Mouse (Mus musculus) hindbrain, postnatal 0 days (tissue): Measurements from ENCODE around the gene St6galnac6. TPM values are rescaled to one million over a fixed set of nuclear protein-coding genes. Genes with fewer than 3 reads are reported as not detected.
A peak's percentile ranks its signal among the peaks of the same experiment; 100 is the strongest.

ENCODE experiments used
- ATAC-seq: fragments of 200-750 bp; cut with Nextera tagmentation; 2 replicates; pipeline ENCODE4 v1.8.0; 2017; ENCODE audit warnings: mild to moderate bottlenecking, moderate TSS enrichment, moderate library complexity
- DNase-seq: peaks from one replicate; pipeline ENCODE4 v3.0.0-alpha.2; 2015; ENCODE audit warnings: low spot score
- H3K27ac ChIP-seq: fragments of 300-500 bp; sonication (generic); 2 replicates; pipeline ENCODE4 v1.5.1; 2014; ENCODE audit warnings: mild to moderate bottlenecking
- H3K27me3 ChIP-seq: fragments of 300-500 bp; sonication (generic); 2 replicates; pipeline ENCODE4 v1.6.1; 2014; ENCODE audit warnings: low read length, mixed read lengths; ENCODE audit not compliant: insufficient read depth
- H3K36me3 ChIP-seq: fragments of 300-500 bp; sonication (generic); 2 replicates; pipeline ENCODE4 v1.6.1; 2014; ENCODE audit warnings: low read length, mixed read lengths; ENCODE audit not compliant: insufficient read depth
- H3K4me1 ChIP-seq: fragments of 300-500 bp; sonication (generic); 2 replicates; pipeline ENCODE4 v1.6.1; 2014; ENCODE audit warnings: antibody characterized with exemption, low read length, mixed read lengths; ENCODE audit not compliant: insufficient read depth
- H3K4me2 ChIP-seq: fragments of 300-500 bp; sonication (generic); 2 replicates; pipeline ENCODE4 v1.6.1; 2014; ENCODE audit warnings: low read depth, mild to moderate bottlenecking, low read length, moderate library complexity, mixed read lengths
- H3K4me3 ChIP-seq: fragments of 300-500 bp; sonication (generic); 2 replicates; pipeline ENCODE4 v1.5.1; 2014; ENCODE audit warnings: low read length
- H3K9ac ChIP-seq: fragments of 300-500 bp; sonication (generic); replicated peaks from 2 replicates; pipeline ENCODE4 v1.6.1; 2014; ENCODE audit warnings: mild to moderate bottlenecking, low read length, moderate library complexity, mixed read lengths
- H3K9me3 ChIP-seq: fragments of 300-500 bp; sonication (generic); 2 replicates; pipeline ENCODE4 v1.6.1; 2016; ENCODE audit warnings: low read length, mixed read lengths
- CTCF ChIP-seq: IDR thresholded peaks from 2 replicates; pipeline ENCODE4 v1.5.1; 2016; ENCODE audit warnings: antibody characterized with exemption, control low read depth, low read depth
- WGBS: fragments of 180-500 bp; shearing (Covaris S2); extraction: QIAGEN DNeasy Blood & Tissue Kit; methylation state at CpG from one replicate; pipeline ENCODE4 v1.1.7; 2014; 5-methylcytosine and 5-hydroxymethylcytosine counted together
- polyA plus RNA-seq: library from polyadenylated mRNA; unstranded; fragments of >200 nt; fragmentation: Nextera tagmentation; extraction: Ambion mirVana; gene quantifications from 2 replicates; pipeline ENCODE4 v1.2.1, GENCODE M21; 2015
- total RNA-seq: library from RNA; depleted of rRNA; stranded (reverse); fragments of >200 nt; gene quantifications from 2 replicates; pipeline ENCODE4 v1.2.3, GENCODE M21; 2014; rRNA removed

St6galnac6 gene
- total RNA-seq (87.0 and 114 TPM in 2 replicates), polyA plus RNA-seq (39.5 and 40.9 TPM in 2 replicates)

- 91% methylated on average over 3 of the region's 3 CpGs for WGBS
- Histone ChIP-seq H3K9ac (no peak within 1 kb of the TSS), H3K4me2 (no peak within 1 kb of the TSS), H3K27me3 (no peaks in the 10 kb centered on the region), H3K4me1 (peaks cover 6% of the 10 kb centered on the region; the same call in 1 of the 2 replicates), H3K4me3 (no peak within 1 kb of the TSS), H3K27ac (no peak within 1 kb of the TSS), H3K9me3 (no peaks in the 10 kb centered on the region), H3K36me3 (peaks cover 8% of the 10 kb centered on the region)
- ATAC-seq, result no peak
- DNase-seq, result no peak
- TF ChIP-seq CTCF, result no peak
These were observed at the start of gene St6galnac6 for GRCm38 (mm10) chr2:32599409-32599808. TSS of gene St6galnac6 (plus strand) at chr2:32599709.

GRCm38 (mm10) chr2:32549764-32550163, 49.7 kb upstream of the St6galnac6 start:
- Histone ChIP-seq H3K27me3 (no peaks in the 10 kb centered on the region), H3K36me3 (no peaks in the 10 kb centered on the region), H3K27ac (0 out of 2 replicates have a peak overlapping the region, but pooled peaks have one; percentile 8), H3K4me2 (no peak overlapping the region), H3K9ac (no peak overlapping the region), H3K4me1 (peaks cover 8% of the 10 kb centered on the region; the same call in 1 of the 2 replicates), H3K9me3 (no peaks in the 10 kb centered on the region), H3K4me3 (no peak overlapping the region)
- ATAC-seq (0 out of 2 replicates have a peak, but pooled peaks have one; percentile 38), DNase-seq (peak; percentile 17)
- 55% methylated on average over 6 of the region's 6 CpGs for WGBS
- no peak for TF ChIP-seq CTCF

- Histone ChIP-seq H3K36me3 (no peaks in the 10 kb centered on the region), H3K4me1 (peaks cover 8% of the 10 kb centered on the region; the same call in 1 of the 2 replicates), H3K9ac (no peak overlapping the region), H3K27me3 (no peaks in the 10 kb centered on the region), H3K27ac (no peak overlapping the region), H3K4me3 (no peak overlapping the region), H3K4me2 (no peak overlapping the region), H3K9me3 (no peaks in the 10 kb centered on the region)
- 88% methylated on average over 5 of the region's 5 CpGs for WGBS
- DNase-seq (no peak), ATAC-seq (no peak)
- no peak for TF ChIP-seq CTCF
These were observed 48.3 kb upstream of the St6galnac6 start for GRCm38 (mm10) chr2:32551236-32551635.

- Histone ChIP-seq H3K36me3 (no peaks in the 10 kb centered on the region), H3K9me3 (no peaks in the 10 kb centered on the region), H3K27ac (no peak overlapping the region), H3K4me2 (no peak overlapping the region), H3K27me3 (no peaks in the 10 kb centered on the region), H3K4me1 (peaks cover 8% of the 10 kb centered on the region; the same call in 1 of the 2 replicates), H3K9ac (no peak overlapping the region), H3K4me3 (no peak overlapping the region)
- DNase-seq (no peak), ATAC-seq (no peak)
- 75% methylated on average over 7 of the region's 7 CpGs for WGBS
- TF ChIP-seq CTCF, result no peak
These were observed 45.8 kb upstream of the St6galnac6 start for GRCm38 (mm10) chr2:32553592-32554148.

GRCm38 (mm10) chr2:32555484-32555883, 44.0 kb upstream of the St6galnac6 start:
- Histone ChIP-seq H3K27ac (peak overlapping the region; percentile 36; the same call in 1 of the 2 replicates), H3K9ac (no peak overlapping the region)
- no peak for TF ChIP-seq CTCF

GRCm38 (mm10) chr2:32556019-32556418, 43.5 kb upstream of the St6galnac6 start:
- peak overlapping the region; percentile 36; the same call in 1 of the 2 replicates for H3K27ac ChIP-seq

More at GRCm38 (mm10) chr2:32555484-32555883, 44.0 kb upstream of the St6galnac6 start:
- H3K4me2 ChIP-seq, result no peak overlapping the region
- 27% methylated on average over 4 of the region's 4 CpGs for WGBS
- no peaks in the 10 kb centered on the region for H3K9me3 ChIP-seq
- H3K27me3 ChIP-seq, result no peaks in the 10 kb centered on the region
- no peak overlapping the region for H3K4me3 ChIP-seq
- no peaks in the 10 kb centered on the region for H3K36me3 ChIP-seq
- peaks cover 1% of the 10 kb centered on the region; the same call in 1 of the 2 replicates for H3K4me1 ChIP-seq
- no peak for ATAC-seq
- no peak for DNase-seq

GRCm38 (mm10) chr2:32559570-32559969, 39.9 kb upstream of the St6galnac6 start:
- peak overlapping the region; percentile 83 for H3K27ac ChIP-seq
- no peaks in the 10 kb centered on the region for H3K27me3 ChIP-seq
- H3K9ac ChIP-seq, result 0 out of 2 replicates have a peak overlapping the region, but pooled peaks have one; percentile 18
- no peak for TF ChIP-seq CTCF
- peak; percentile 93 for ATAC-seq
- no peaks in the 10 kb centered on the region for H3K9me3 ChIP-seq
- peaks cover 11% of the 10 kb centered on the region; the same call in 1 of the 2 replicates for H3K36me3 ChIP-seq
- H3K4me2 ChIP-seq, result peak overlapping the region; percentile 13; the same call in 1 of the 2 replicates
- DNase-seq, result peak; percentile 65
- WGBS, result 16% methylated on average over 5 of the region's 5 CpGs
- H3K4me3 ChIP-seq, result no peak overlapping the region
- no peaks in the 10 kb centered on the region for H3K4me1 ChIP-seq

More at GRCm38 (mm10) chr2:32556019-32556418, 43.5 kb upstream of the St6galnac6 start:
- WGBS, result 68% methylated on average over 7 of the region's 7 CpGs
- H3K27me3 ChIP-seq, result no peaks in the 10 kb centered on the region
- no peaks in the 10 kb centered on the region for H3K9me3 ChIP-seq
- no peak for DNase-seq
- H3K9ac ChIP-seq, result no peak overlapping the region
- H3K4me1 ChIP-seq, result no peaks in the 10 kb centered on the region
- no peaks in the 10 kb centered on the region for H3K36me3 ChIP-seq
- no peak for TF ChIP-seq CTCF
- H3K4me2 ChIP-seq, result no peak overlapping the region
- ATAC-seq, result no peak
- H3K4me3 ChIP-seq, result no peak overlapping the region
